Mouse (Mus musculus): ENCODE results near the gene Pgm2.

Pgm2 gene

GRCm38 (mm10) chr5:64075506-64075905, 17.2 kb upstream of the Pgm2 start:
- DNase-seq (ENCODE audit: low read depth, low spot score) = peak; percentile 68

GRCm38 (mm10) chr5:64077353-64077752, 15.4 kb upstream of the Pgm2 start:
- no peak for DNase-seq (ENCODE audit: low read depth, low spot score)

GRCm38 (mm10) chr5:64078740-64079461, 13.8 kb upstream of the Pgm2 start:
- no peak for DNase-seq (ENCODE audit: low read depth, low spot score)

- no peak for DNase-seq (ENCODE audit: low read depth, low spot score)
Measured at GRCm38 (mm10) chr5:64079462-64079817, 13.3 kb upstream of the Pgm2 start.

GRCm38 (mm10) chr5:64083447-64084359, 9.0 kb upstream of the Pgm2 start:
- DNase-seq (ENCODE audit: low read depth, low spot score) = no peak

GRCm38 (mm10) chr5:64085405-64085804, 7.3 kb upstream of the Pgm2 start:
- DNase-seq (ENCODE audit: low read depth, low spot score) = no peak

- DNase-seq (ENCODE audit: low read depth, low spot score) = no peak
Measured at GRCm38 (mm10) chr5:64088740-64089139, 4.0 kb upstream of the Pgm2 start.

GRCm38 (mm10) chr5:64093349-64093871, 660 bp downstream of the Pgm2 start:
- no peak for DNase-seq (ENCODE audit: low read depth, low spot score)

GRCm38 (mm10) chr5:64095342-64095993, 2.7 kb downstream of the Pgm2 start:
- no peak for DNase-seq (ENCODE audit: low read depth, low spot score)

GRCm38 (mm10) chr5:64101993-64102716, 9.4 kb downstream of the Pgm2 start:
- no peak for DNase-seq (ENCODE audit: low read depth, low spot score)

- peak; percentile 52 for DNase-seq (ENCODE audit: low read depth, low spot score)
Measured at GRCm38 (mm10) chr5:64102717-64103075, 9.9 kb downstream of the Pgm2 start.

- DNase-seq (ENCODE audit: low read depth, low spot score) = no peak
Measured at GRCm38 (mm10) chr5:64107596-64108289, 15.0 kb downstream of the Pgm2 start.

- peak; percentile 31 for DNase-seq (ENCODE audit: low read depth, low spot score)
Measured at GRCm38 (mm10) chr5:64109217-64109616, 16.5 kb downstream of the Pgm2 start.

GRCm38 (mm10) chr5:64112360-64112759, 19.6 kb downstream of the Pgm2 start:
- DNase-seq (ENCODE audit: low read depth, low spot score) = no peak

- no peak for DNase-seq (ENCODE audit: low read depth, low spot score)
Measured at GRCm38 (mm10) chr5:64114210-64114609, 21.5 kb downstream of the Pgm2 start.

- DNase-seq (ENCODE audit: low read depth, low spot score) = no peak
Measured at GRCm38 (mm10) chr5:64117191-64117590, 24.4 kb downstream of the Pgm2 start.

- no peak for DNase-seq (ENCODE audit: low read depth, low spot score)
Measured at GRCm38 (mm10) chr5:64125783-64126182, 33.0 kb downstream of the Pgm2 start.

- DNase-seq (ENCODE audit: low read depth, low spot score) = no peak
Measured at GRCm38 (mm10) chr5:64131550-64131949, 38.8 kb downstream of the Pgm2 start.

- DNase-seq (ENCODE audit: low read depth, low spot score) = no peak
Measured at GRCm38 (mm10) chr5:64133901-64134300, 41.2 kb downstream of the Pgm2 start.

GRCm38 (mm10) chr5:64136325-64136724, 43.6 kb downstream of the Pgm2 start:
- peak; percentile 60 for DNase-seq (ENCODE audit: low read depth, low spot score)

- DNase-seq (ENCODE audit: low read depth, low spot score) = no peak
Measured at GRCm38 (mm10) chr5:64140202-64140601, 47.5 kb downstream of the Pgm2 start.

Data from CD4-positive, CD25-positive, alpha-beta regulatory T cell, adult 2 months (primary cell).